Mouse (Mus musculus) embryo, embryonic 11.5 days (tissue): ENCODE data around the gene Cfhr1.

Experiments used
- DNase-seq: peaks from one replicate; pipeline ENCODE4 v3.0.0-alpha.2; 2012; ENCODE audit warnings: low read depth, low spot score

Gene Cfhr1

GRCm38 (mm10) chr1:139560024-139560423 lies at the start of gene Cfhr1:
Gene Cfhr1 (minus strand): TSS chr1:139560272.
- no peak for DNase-seq

- DNase-seq: no peak
Observed at GRCm38 (mm10) chr1:139551311-139551710, 8.8 kb downstream of the Cfhr1 start.

- DNase-seq: no peak
Observed at GRCm38 (mm10) chr1:139548536-139548935, 11.5 kb downstream of the Cfhr1 start.

GRCm38 (mm10) chr1:139514556-139514955 lies 45.5 kb downstream of the Cfhr1 start:
- no peak for DNase-seq

DNA sequence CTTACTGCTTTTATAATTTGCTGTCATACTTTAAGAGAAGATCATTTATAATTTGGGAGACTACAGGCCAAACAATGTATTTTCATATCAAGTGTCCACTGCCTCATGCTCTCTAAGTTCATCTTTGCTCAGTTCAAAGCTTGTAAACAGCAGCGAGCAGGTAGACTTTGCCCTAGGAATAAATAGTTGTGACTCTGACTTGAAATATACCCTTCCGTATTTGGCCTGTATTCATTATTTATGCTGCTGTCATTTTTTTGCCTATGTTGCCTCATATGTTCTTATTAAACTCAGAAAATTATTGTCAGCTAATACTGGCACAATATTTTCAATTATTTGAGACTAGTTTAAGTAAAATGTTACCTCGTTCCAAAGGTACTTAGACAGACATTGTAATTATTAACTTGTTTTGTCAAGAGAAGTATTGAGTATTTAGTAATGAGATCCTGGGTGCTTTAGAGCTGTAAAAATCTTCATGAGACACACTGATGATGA lies 58.8 kb downstream of the Cfhr1 start, which contains the start of gene F13b:
TSS of gene F13b (plus strand) at position 445 of the 495 bp plus-strand sequence.
- DNase-seq: no peak

GRCm38 (mm10) chr1:139499751-139500150 lies 60.3 kb downstream of the Cfhr1 start:
- no peak for DNase-seq
